Mouse (Mus musculus) limb, embryonic 11.5 days (tissue): ENCODE results near the gene Chaf1a. TPM values are rescaled to one million over a fixed set of nuclear protein-coding genes. Genes with fewer than 3 reads are reported as not detected.

Experiments
- ATAC-seq: fragments of 200-750 bp; cut with Nextera tagmentation; 2 replicates; pipeline ENCODE4 v1.8.0; 2017; ENCODE audit warnings: low read depth; ENCODE audit not compliant: insufficient number of reproducible peaks, low FRiP score, low TSS enrichment
- DNase-seq: peaks from one replicate; pipeline ENCODE4 v3.0.0-alpha.2; 2015; ENCODE audit warnings: low spot score
- H3K27ac ChIP-seq: fragments of 300-500 bp; sonication (generic); replicated peaks from 2 replicates; pipeline ENCODE4 v1.5.1; 2014; ENCODE audit warnings: low read depth, mild to moderate bottlenecking, low read length
- H3K27me3 ChIP-seq: fragments of 300-500 bp; sonication (generic); 2 replicates; pipeline ENCODE4 v1.6.1; 2014; ENCODE audit warnings: mild to moderate bottlenecking, low read length, mixed read lengths; ENCODE audit not compliant: control insufficient read depth, insufficient read depth
- H3K36me3 ChIP-seq: fragments of 300-500 bp; sonication (generic); 2 replicates; pipeline ENCODE4 v1.6.1; 2014; ENCODE audit warnings: mild to moderate bottlenecking, low read length, moderate library complexity, mixed read lengths; ENCODE audit not compliant: control insufficient read depth, insufficient read depth
- H3K4me1 ChIP-seq: fragments of 300-500 bp; sonication (generic); 2 replicates; pipeline ENCODE4 v1.6.1; 2014; ENCODE audit warnings: low read length, mixed read lengths; ENCODE audit not compliant: control insufficient read depth, insufficient read depth
- H3K4me2 ChIP-seq: fragments of 300-500 bp; sonication (generic); 2 replicates; pipeline ENCODE4 v1.6.1; 2014; ENCODE audit warnings: low read depth, mild to moderate bottlenecking, moderate library complexity; ENCODE audit not compliant: severe bottlenecking
- H3K4me3 ChIP-seq: fragments of 300-500 bp; sonication (generic); 2 replicates; pipeline ENCODE4 v1.5.1; 2014; ENCODE audit warnings: low read depth, low read length
- H3K9ac ChIP-seq: fragments of 300-500 bp; sonication (generic); 2 replicates; pipeline ENCODE4 v1.6.1; 2014; ENCODE audit warnings: mild to moderate bottlenecking, low read length
- H3K9me3 ChIP-seq: fragments of 300-500 bp; sonication (generic); 2 replicates; pipeline ENCODE4 v1.6.1; 2016; ENCODE audit warnings: low read length; ENCODE audit not compliant: control insufficient read depth
- WGBS: fragments of 180-500 bp; shearing (Covaris S2); extraction: QIAGEN DNeasy Blood & Tissue Kit; methylation state at CpG from one replicate; pipeline ENCODE4 v1.1.7; 2014; 5-methylcytosine and 5-hydroxymethylcytosine counted together
- polyA plus RNA-seq: library from polyadenylated mRNA; unstranded; fragments of >200 nt; fragmentation: Nextera tagmentation; extraction: Ambion mirVana; gene quantifications from 2 replicates; pipeline ENCODE4 v1.2.1, GENCODE M21; 2014

Chaf1a gene
- polyA plus RNA-seq, 1 experiment from 2014 or later: 32.7 TPM

DNA sequence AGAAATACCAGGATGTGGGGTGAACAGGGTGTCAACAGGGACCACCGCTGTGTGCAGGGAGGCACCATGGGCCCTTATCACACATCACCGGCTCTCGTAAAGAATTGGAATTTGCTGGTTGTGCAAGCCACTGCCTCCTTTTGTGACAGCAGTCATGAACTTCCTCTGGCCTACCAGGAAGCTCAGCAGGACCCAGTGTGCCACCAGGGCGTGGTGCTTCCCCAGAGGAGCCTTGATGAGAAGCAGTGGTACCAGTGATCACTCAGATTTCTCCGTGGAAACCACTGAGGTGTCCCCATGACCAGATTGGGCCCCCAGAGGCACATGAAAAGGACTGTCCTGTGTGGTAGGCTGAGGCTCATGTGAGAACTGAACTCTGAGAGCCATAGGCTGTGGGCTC lies 16.9 kb upstream of the Chaf1a start:
- H3K36me3 ChIP-seq: peaks cover 18% of the 10 kb centered on the region; the same call in 1 of the 2 replicates
- no peaks in the 10 kb centered on the region for H3K9me3 ChIP-seq
- H3K27me3 ChIP-seq: no peaks in the 10 kb centered on the region
- no peak overlapping the region for H3K4me2 ChIP-seq
- no peaks in the 10 kb centered on the region for H3K4me1 ChIP-seq
- WGBS: 88% methylated on average over 5 of the region's 5 CpGs
- no peak overlapping the region for H3K27ac ChIP-seq
- DNase-seq: no peak
- no peak overlapping the region for H3K4me3 ChIP-seq
- no peak for ATAC-seq
- no peak overlapping the region for H3K9ac ChIP-seq

DNA sequence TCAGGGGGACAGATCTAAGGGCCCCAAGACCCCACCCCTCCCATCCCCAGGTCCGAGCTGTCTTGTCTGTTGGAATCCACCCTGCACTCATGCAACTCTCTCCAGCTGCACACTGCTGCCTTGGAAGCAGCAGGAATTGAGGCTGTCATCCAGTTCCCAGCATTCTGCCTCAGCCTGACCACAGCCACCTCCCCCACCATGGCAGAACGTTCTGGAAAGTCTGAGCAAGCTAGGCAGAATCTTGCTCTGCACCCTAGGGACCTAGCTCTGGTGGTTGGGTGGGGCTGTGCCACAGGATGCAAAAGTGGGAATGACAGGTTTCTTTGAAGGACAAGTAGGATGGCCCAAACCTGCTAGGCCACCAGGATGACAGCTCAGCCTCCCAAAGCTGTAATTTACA lies 15.8 kb upstream of the Chaf1a start:
- Histone ChIP-seq H3K27me3 (no peaks in the 10 kb centered on the region), H3K4me1 (no peaks in the 10 kb centered on the region), H3K4me3 (no peak overlapping the region), H3K27ac (no peak overlapping the region), H3K36me3 (peaks cover 13% of the 10 kb centered on the region), H3K9me3 (no peaks in the 10 kb centered on the region), H3K4me2 (no peak overlapping the region), H3K9ac (no peak overlapping the region)
- WGBS: 75% methylated on average over 2 of the region's 2 CpGs
- ATAC-seq (no peak), DNase-seq (no peak)

DNA sequence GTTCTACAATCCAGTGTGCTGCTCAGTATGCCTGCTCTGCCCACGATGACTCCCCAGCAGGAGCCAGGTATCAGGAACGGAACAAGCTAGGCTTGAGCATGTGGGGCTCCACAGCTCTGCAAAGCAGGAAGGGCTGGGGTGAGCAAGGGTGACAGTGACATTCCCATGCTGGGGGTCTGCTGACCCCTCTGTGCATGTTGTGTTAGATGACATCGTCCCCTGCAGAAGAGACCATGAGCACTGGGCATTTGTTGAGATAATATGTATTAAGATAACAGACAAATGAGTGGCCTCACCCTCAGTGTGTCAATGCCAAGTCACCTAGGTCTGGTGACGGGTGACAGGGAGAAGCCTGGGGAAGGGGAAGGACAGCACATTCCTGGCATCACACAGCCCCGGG lies 15.3 kb upstream of the Chaf1a start:
- DNase-seq (no peak), ATAC-seq (no peak)
- WGBS: 78% methylated on average over 5 of the region's 5 CpGs
- H3K4me2 ChIP-seq: no peak overlapping the region
- H3K4me1 ChIP-seq: no peaks in the 10 kb centered on the region
- H3K36me3 ChIP-seq: peaks cover 14% of the 10 kb centered on the region
- H3K27ac ChIP-seq: no peak overlapping the region
- H3K9ac ChIP-seq: no peak overlapping the region
- no peak overlapping the region for H3K4me3 ChIP-seq
- H3K9me3 ChIP-seq: no peaks in the 10 kb centered on the region
- no peaks in the 10 kb centered on the region for H3K27me3 ChIP-seq

DNA sequence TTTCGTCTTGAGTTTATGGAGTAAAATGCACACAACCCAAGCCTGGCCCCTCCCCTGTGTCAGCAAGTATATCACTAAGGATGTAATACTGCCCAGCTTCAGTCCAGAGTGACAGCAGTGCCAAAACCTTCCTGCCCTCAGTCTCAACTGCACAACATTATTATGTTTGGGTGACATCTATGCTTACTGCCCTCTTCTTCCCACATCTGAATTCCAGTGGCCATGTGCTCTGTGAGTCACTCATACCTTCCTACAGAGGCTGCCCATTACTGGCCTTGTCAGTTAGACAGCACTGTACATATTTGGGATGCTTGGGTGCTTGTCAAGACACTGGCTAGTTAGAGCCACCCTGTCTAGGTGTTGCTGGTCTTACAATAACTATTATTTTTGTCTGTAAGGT lies 13.9 kb upstream of the Chaf1a start:
- H3K9me3 ChIP-seq: no peaks in the 10 kb centered on the region
- H3K9ac ChIP-seq: no peak overlapping the region
- 88% methylated on average over 1 of the region's 1 CpGs for WGBS
- ATAC-seq: no peak
- no peak for DNase-seq
- H3K36me3 ChIP-seq: peaks cover 8% of the 10 kb centered on the region
- no peak overlapping the region for H3K4me3 ChIP-seq
- no peaks in the 10 kb centered on the region for H3K27me3 ChIP-seq
- no peaks in the 10 kb centered on the region for H3K4me1 ChIP-seq
- H3K4me2 ChIP-seq: no peak overlapping the region
- no peak overlapping the region for H3K27ac ChIP-seq

DNA sequence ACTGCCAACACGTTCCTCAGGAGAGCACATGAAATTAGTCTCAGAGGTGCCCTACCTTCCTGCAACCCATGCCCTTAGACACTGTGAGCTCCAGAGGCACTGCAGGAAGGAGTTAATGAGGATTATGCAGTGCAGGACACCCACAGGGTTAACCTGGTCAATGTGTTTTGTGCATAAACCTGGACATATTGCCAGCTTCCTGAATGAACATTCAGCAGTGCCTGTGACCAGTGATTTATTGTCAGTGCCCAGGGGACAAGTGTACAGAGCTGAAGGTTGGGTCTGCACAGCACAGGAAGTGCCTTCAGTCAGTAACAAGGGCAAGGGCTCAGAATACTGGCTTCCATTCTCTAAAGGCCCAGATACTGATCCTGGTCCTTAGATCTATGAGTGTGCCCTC lies 13.4 kb upstream of the Chaf1a start:
- peaks cover 8% of the 10 kb centered on the region for H3K36me3 ChIP-seq
- 35% methylated on average over 1 of the region's 1 CpGs for WGBS
- no peak overlapping the region for H3K9ac ChIP-seq
- H3K27me3 ChIP-seq: no peaks in the 10 kb centered on the region
- no peaks in the 10 kb centered on the region for H3K9me3 ChIP-seq
- DNase-seq: no peak
- no peak overlapping the region for H3K4me3 ChIP-seq
- H3K27ac ChIP-seq: no peak overlapping the region
- H3K4me2 ChIP-seq: no peak overlapping the region
- no peaks in the 10 kb centered on the region for H3K4me1 ChIP-seq
- no peak for ATAC-seq

GRCm38 (mm10) chr17:56027801-56028441 lies 12.3 kb upstream of the Chaf1a start:
- no peaks in the 10 kb centered on the region for H3K4me1 ChIP-seq
- no peak overlapping the region for H3K4me3 ChIP-seq
- peaks cover 8% of the 10 kb centered on the region for H3K36me3 ChIP-seq
- H3K9me3 ChIP-seq: no peaks in the 10 kb centered on the region
- H3K27ac ChIP-seq: no peak overlapping the region
- H3K4me2 ChIP-seq: no peak overlapping the region
- no peak for DNase-seq
- 94% methylated on average over 5 of the region's 5 CpGs for WGBS
- H3K9ac ChIP-seq: no peak overlapping the region
- no peaks in the 10 kb centered on the region for H3K27me3 ChIP-seq
- no peak for ATAC-seq

- 90% methylated on average over 9 of the region's 9 CpGs for WGBS
- H3K36me3 ChIP-seq: peaks cover 14% of the 10 kb centered on the region
Measured at GRCm38 (mm10) chr17:56030238-56030870, 9.9 kb upstream of the Chaf1a start.

GRCm38 (mm10) chr17:56030919-56031318 lies 9.3 kb upstream of the Chaf1a start:
- Histone ChIP-seq H3K4me3 (no peak overlapping the region), H3K36me3 (peaks cover 14% of the 10 kb centered on the region), H3K27ac (no peak overlapping the region), H3K9me3 (no peaks in the 10 kb centered on the region), H3K4me2 (no peak overlapping the region), H3K4me1 (peaks cover 8% of the 10 kb centered on the region; the same call in 1 of the 2 replicates), H3K9ac (no peak overlapping the region), H3K27me3 (no peaks in the 10 kb centered on the region)
- no peak for ATAC-seq
- WGBS: 64% methylated on average over 5 of the region's 5 CpGs
- DNase-seq: no peak

More at GRCm38 (mm10) chr17:56030238-56030870, 9.9 kb upstream of the Chaf1a start:
- Histone ChIP-seq H3K4me2 (no peak overlapping the region), H3K27ac (no peak overlapping the region), H3K4me3 (no peak overlapping the region), H3K4me1 (peaks cover 5% of the 10 kb centered on the region; the same call in 1 of the 2 replicates), H3K9ac (no peak overlapping the region), H3K27me3 (no peaks in the 10 kb centered on the region), H3K9me3 (no peaks in the 10 kb centered on the region)
- no peak for DNase-seq
- no peak for ATAC-seq
